Mouse (Mus musculus) heart, embryonic 11.5 days (tissue): Measurements from ENCODE around the gene Pidd1. TPM values are rescaled to one million over a fixed set of nuclear protein-coding genes. Genes with fewer than 3 reads are reported as not detected.

ENCODE experiments used
- ATAC-seq: fragments of 200-750 bp; cut with Nextera tagmentation; replicated peaks from 2 replicates; pipeline ENCODE4 v1.8.0; 2017; ENCODE audit warnings: moderate library complexity; ENCODE audit not compliant: insufficient number of reproducible peaks, low FRiP score, low TSS enrichment
- H3K27ac ChIP-seq: fragments of 300-500 bp; sonication (generic); 2 replicates; pipeline ENCODE4 v1.5.1; 2014; ENCODE audit warnings: mild to moderate bottlenecking, low read depth, low read length
- H3K27me3 ChIP-seq: fragments of 300-500 bp; sonication (generic); 2 replicates; pipeline ENCODE4 v1.6.1; 2014; ENCODE audit warnings: mild to moderate bottlenecking, low read length, mixed read lengths; ENCODE audit not compliant: control insufficient read depth, insufficient read depth
- H3K36me3 ChIP-seq: fragments of 300-500 bp; sonication (generic); 2 replicates; pipeline ENCODE4 v1.6.1; 2014; ENCODE audit warnings: mild to moderate bottlenecking, low read length, moderate library complexity, mixed read lengths; ENCODE audit not compliant: control insufficient read depth, insufficient read depth
- H3K4me1 ChIP-seq: fragments of 300-500 bp; sonication (generic); 2 replicates; pipeline ENCODE4 v1.6.1; 2014; ENCODE audit warnings: low read length; ENCODE audit not compliant: control insufficient read depth, insufficient read depth
- H3K4me2 ChIP-seq: fragments of 300-500 bp; sonication (generic); 2 replicates; pipeline ENCODE4 v1.6.1; 2014; ENCODE audit warnings: mild to moderate bottlenecking, moderate library complexity
- H3K4me3 ChIP-seq: fragments of 300-500 bp; sonication (generic); 2 replicates; pipeline ENCODE4 v1.5.1; 2014; ENCODE audit warnings: low read depth, low read length
- H3K9ac ChIP-seq: fragments of 300-500 bp; sonication (generic); 2 replicates; pipeline ENCODE4 v1.6.1; 2014; ENCODE audit warnings: mild to moderate bottlenecking, low read depth, low read length, moderate library complexity
- H3K9me3 ChIP-seq: fragments of 300-500 bp; sonication (generic); replicated peaks from 2 replicates; pipeline ENCODE4 v1.6.1; 2016; ENCODE audit warnings: low read length; ENCODE audit not compliant: control insufficient read depth
- WGBS: fragments of 180-500 bp; shearing (Covaris S2); extraction: QIAGEN DNeasy Blood & Tissue Kit; methylation state at CpG from one replicate; pipeline ENCODE4 v1.1.7; 2014; ENCODE audit not compliant: insufficient replicate concordance; 5-methylcytosine and 5-hydroxymethylcytosine counted together
- polyA plus RNA-seq: library from polyadenylated mRNA; unstranded; fragments of >200 nt; fragmentation: Nextera tagmentation; extraction: Ambion mirVana; gene quantifications from 2 replicates; pipeline ENCODE4 v1.2.1, GENCODE M21; 2014

The Pidd1 gene
- 9.5 and 9.6 TPM in 2 replicates for polyA plus RNA-seq

DNA sequence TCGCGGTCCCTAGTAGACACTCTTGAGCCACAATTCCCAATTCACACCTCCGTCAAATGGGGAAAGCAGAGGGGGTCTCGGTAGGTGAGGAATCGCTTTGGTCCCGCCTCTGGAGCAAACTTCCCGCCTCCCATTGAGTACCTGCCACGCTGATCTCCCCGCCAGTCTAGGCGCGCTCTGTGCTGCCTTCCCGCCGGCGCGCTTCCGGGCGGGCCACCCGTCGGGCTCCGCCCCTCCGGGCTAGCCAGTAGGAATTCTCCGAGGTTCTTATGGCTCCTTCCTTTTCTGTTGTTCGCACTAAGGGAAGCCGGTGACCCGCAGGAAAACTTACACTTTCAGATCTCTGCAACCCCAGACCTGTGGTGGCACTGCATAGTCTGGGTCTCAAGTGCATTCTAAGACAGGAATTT, at the start of gene Pidd1:
Pidd1 (minus strand) TSS at position 198 of the 410 bp plus-strand sequence.
- ATAC-seq: peak; percentile 44; the same call in 1 of the 2 replicates
- Histone ChIP-seq H3K4me1 (peaks cover 33% of the 10 kb centered on the region), H3K4me3 (peak within 1 kb of the TSS; percentile 48), H3K9me3 (no peaks in the 10 kb centered on the region), H3K4me2 (peak within 1 kb of the TSS; percentile 99), H3K9ac (peak within 1 kb of the TSS; percentile 77), H3K36me3 (peaks cover 9% of the 10 kb centered on the region; the same call in 1 of the 2 replicates), H3K27me3 (no peaks in the 10 kb centered on the region), H3K27ac (peak within 1 kb of the TSS; percentile 47; the same call in 1 of the 2 replicates)
- under 1% methylated on average over 25 of the region's 25 CpGs for WGBS

DNA sequence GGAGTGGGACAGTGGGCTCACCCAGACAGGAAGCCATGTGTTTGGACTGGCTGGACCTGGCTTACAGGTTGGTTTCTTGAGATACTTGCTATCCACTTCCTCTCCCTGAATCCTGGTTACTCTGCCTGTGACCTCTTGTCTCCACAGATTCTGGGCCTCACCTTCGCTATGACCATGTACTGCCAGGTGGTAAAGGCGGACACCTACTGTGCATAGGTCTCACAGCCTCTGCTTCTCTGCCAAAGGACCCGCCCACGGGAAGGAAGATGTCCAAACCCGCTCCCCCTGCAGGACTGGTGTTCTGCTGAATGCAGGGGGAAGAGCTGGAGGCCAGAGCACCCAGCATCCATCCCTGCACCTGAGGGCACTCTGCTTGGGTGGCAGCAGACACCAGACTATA, 48.9 kb upstream of the Pidd1 start:
- Histone ChIP-seq H3K36me3 (0 out of 2 replicates have a peak, but pooled peaks cover 2% of the 10 kb centered on the region), H3K4me1 (peaks cover 7% of the 10 kb centered on the region)
- no peak for ATAC-seq

DNA sequence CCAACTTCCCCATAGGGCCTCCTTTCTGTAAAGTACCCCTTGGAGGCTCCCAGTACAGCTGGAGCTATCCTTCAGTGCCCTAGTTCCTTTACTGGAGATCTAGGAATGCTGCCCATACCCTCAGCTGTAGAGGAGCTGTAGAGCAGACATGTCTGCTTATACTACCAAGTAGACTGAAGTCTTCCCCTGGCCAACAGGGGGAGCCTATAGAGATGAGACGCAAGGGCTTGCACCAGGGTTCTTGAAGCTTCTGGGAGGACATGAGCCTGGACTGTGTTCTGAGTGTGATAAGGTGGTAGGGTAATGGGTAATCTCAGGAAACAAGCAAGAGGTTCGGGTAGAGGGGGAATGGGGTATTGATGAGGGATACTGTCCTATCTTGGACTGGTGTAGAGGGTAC, 47.3 kb upstream of the Pidd1 start:
- H3K4me1 ChIP-seq: no peaks in the 10 kb centered on the region
- H3K36me3 ChIP-seq: 0 out of 2 replicates have a peak, but pooled peaks cover 2% of the 10 kb centered on the region
- H3K4me2 ChIP-seq: no peak overlapping the region
- H3K27me3 ChIP-seq: no peaks in the 10 kb centered on the region
- 69% methylated on average over 2 of the region's 2 CpGs for WGBS
- H3K4me3 ChIP-seq: no peak overlapping the region
- H3K9ac ChIP-seq: no peak overlapping the region
- H3K27ac ChIP-seq: no peak overlapping the region
- no peak for ATAC-seq
- H3K9me3 ChIP-seq: no peaks in the 10 kb centered on the region

More for the DNA sequence above, 48.9 kb upstream of the Pidd1 start:
- Histone ChIP-seq H3K4me2 (no peak overlapping the region), H3K9ac (no peak overlapping the region), H3K27me3 (no peaks in the 10 kb centered on the region), H3K27ac (no peak overlapping the region), H3K9me3 (no peaks in the 10 kb centered on the region), H3K4me3 (no peak overlapping the region)
- WGBS: 76% methylated on average over 5 of the region's 5 CpGs

DNA sequence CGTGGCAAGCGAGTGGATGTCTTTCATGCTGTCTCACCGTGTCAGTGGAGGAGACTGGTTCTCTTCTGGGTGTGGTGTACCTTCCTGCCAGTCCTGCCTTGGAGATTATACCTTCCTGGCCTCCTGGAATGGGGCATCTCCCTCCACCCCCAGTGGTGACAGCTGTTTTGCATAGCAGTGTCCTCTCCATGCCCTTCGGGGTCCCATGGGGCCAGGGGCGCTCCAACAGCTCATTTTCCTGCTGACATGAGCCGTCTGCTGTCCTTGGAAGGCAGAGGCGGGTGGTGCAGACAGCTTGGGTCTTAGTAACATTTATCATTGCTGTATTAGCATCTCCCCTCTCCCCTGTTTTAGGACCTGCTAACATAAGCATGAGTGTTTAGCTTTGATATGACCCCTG, 43.3 kb upstream of the Pidd1 start:
- no peaks in the 10 kb centered on the region for H3K9me3 ChIP-seq
- no peak overlapping the region for H3K27ac ChIP-seq
- H3K27me3 ChIP-seq: peaks cover 13% of the 10 kb centered on the region
- peaks cover 9% of the 10 kb centered on the region for H3K4me1 ChIP-seq
- H3K4me3 ChIP-seq: no peak overlapping the region
- no peak for ATAC-seq
- no peak overlapping the region for H3K4me2 ChIP-seq
- no peak overlapping the region for H3K9ac ChIP-seq
- no peaks in the 10 kb centered on the region for H3K36me3 ChIP-seq
- 74% methylated on average over 7 of the region's 7 CpGs for WGBS

DNA sequence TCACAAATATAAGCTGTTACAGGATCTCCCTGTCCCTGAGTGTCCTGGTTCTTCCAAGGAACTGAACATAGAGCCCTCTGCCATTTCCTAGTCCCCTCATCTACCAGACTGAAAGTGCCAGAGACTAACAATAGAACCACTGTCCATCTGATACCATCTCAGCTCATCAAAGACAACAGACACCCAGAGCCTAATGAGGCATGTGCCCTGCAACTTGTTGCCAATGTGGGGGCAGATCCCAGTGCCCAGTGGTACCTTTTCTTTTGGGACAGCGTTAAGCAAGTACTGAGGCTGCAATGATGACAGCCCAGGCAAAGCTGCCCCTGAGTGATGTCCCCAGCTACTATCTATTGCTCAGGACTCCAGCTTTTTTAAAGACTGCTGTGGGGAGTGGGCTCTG, 42.4 kb upstream of the Pidd1 start:
- 96% methylated on average over 1 of the region's 1 CpGs for WGBS
- ATAC-seq: no peak
- Histone ChIP-seq H3K4me1 (peaks cover 12% of the 10 kb centered on the region), H3K9ac (no peak overlapping the region), H3K27me3 (peaks cover 14% of the 10 kb centered on the region), H3K4me2 (no peak overlapping the region), H3K9me3 (no peaks in the 10 kb centered on the region), H3K4me3 (no peak overlapping the region), H3K27ac (no peak overlapping the region), H3K36me3 (no peaks in the 10 kb centered on the region)

DNA sequence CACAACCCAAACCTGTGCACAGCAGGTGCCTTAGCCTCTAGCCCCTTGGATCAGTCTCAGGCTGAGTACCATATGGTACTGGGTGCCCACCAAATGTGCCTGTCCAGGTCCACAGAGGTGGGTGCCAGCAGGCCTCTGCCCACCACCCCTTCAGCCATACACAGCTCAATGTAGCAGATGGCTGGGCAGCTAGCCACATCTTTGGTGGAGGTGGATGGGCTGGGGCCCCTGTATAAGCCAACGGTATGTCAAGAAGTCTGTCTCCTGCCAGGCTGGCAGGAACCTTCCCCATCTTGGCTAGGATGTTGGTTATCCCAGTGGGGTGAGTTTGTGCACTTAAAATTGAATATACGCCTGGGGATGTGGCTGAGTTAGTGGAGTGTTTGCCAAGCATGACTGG, 41.8 kb upstream of the Pidd1 start:
- H3K4me3 ChIP-seq: no peak overlapping the region
- no peak overlapping the region for H3K4me2 ChIP-seq
- ATAC-seq: no peak
- H3K4me1 ChIP-seq: peaks cover 16% of the 10 kb centered on the region
- H3K27ac ChIP-seq: no peak overlapping the region
- H3K36me3 ChIP-seq: no peaks in the 10 kb centered on the region
- no peak overlapping the region for H3K9ac ChIP-seq
- peaks cover 17% of the 10 kb centered on the region for H3K27me3 ChIP-seq
- no peaks in the 10 kb centered on the region for H3K9me3 ChIP-seq
- 96% methylated on average over 2 of the region's 2 CpGs for WGBS

DNA sequence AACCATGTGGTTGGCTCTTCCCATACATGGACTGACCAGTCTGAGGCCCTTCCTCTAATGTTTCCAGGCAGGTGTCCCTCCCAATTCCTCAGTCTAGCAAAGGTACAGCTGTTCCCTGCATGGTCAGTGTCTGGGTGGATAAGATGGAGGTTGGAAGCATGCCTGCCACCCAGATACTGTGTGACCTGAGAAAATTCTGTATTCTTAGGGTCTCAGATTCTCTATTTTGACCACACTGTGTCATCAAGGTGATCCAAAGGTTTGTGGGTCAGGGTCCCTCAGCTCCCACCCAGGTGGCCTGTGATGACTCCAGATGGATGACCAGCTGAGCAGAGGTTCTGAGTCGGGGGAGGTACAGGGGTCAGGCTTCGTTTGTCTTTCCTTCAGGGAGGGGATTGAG, 41.4 kb upstream of the Pidd1 start:
- 56% methylated on average over 2 of the region's 2 CpGs for WGBS
- Histone ChIP-seq H3K4me1 (peaks cover 19% of the 10 kb centered on the region), H3K27me3 (peaks cover 17% of the 10 kb centered on the region), H3K27ac (no peak overlapping the region), H3K9me3 (no peaks in the 10 kb centered on the region), H3K36me3 (no peaks in the 10 kb centered on the region), H3K4me3 (no peak overlapping the region), H3K4me2 (no peak overlapping the region), H3K9ac (no peak overlapping the region)
- no peak for ATAC-seq

DNA sequence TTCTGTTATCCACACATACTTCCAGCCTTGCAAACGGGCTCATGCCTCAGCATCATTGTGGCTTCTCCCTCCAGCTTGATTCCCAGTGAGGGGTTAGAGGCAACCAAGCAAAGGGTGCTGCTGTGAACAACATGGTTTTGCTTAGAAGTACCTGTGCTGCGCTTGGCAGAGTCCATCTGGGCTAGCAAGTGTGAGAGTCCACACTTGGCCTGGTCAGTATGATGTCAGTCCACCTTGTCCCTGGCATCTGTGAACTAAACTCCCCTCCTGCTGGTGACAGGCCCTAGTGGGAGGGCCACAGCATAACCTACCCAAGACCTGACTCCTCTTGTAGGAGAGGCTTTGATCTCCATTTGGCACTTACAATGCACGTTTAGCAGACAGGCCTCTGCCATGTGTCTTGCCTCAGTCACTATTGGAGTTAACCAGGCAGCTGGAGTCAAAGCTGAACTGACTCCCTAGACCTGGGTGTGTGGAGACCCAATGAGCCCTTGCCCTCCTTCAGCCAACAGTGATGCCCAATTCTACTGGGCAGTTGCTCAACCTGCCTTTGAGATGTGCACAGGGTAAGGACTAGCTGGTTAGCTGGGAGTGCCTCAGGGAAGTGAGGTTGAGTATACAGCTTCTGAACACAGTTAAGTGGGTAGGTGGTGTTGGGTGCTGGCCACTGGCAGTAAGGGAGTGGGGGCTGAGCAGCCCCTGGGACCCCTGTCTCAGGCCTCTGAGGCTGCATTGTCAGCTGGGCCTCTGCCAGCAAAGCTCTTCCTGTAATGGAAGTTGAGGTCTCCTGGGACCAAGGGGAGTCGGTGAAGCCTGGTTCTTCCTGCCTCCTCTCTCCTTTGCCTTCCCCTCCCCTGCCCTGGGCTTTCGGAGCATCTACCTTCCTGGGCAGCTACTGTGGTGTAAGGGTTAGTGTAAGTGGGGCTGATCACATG, 40.6 kb upstream of the Pidd1 start:
- Histone ChIP-seq H3K27ac (no peak overlapping the region), H3K4me1 (peaks cover 19% of the 10 kb centered on the region), H3K9me3 (no peaks in the 10 kb centered on the region), H3K27me3 (peaks cover 17% of the 10 kb centered on the region), H3K4me2 (no peak overlapping the region), H3K9ac (no peak overlapping the region), H3K4me3 (no peak overlapping the region), H3K36me3 (no peaks in the 10 kb centered on the region)
- no peak for ATAC-seq
- 65% methylated on average over 5 of the region's 5 CpGs for WGBS
